Mouse (Mus musculus) adrenal gland, adult 8-10 months (tissue): ENCODE data around the gene Cst8. TPM values are rescaled to one million over a fixed set of nuclear protein-coding genes. Genes with fewer than 3 reads are reported as not detected.
"Not testable (repeated sequence)": the region's sequence is repeated elsewhere in the genome, so short reads cannot be mapped to it uniquely, and the experiment has no call there.

Source experiments
- DNase-seq: peaks from one replicate; pipeline ENCODE4 v3.0.0; 2022
- total RNA-seq, 4 experiments: library from RNA; stranded (reverse); gene quantifications; 2 replicates each; pipeline ENCODE4 v1.2.4; 2022

The Cst8 gene
- 10 to 100 TPM in 2 of 4 experiments, 1 to 10 TPM in 2; 3.0 to 76.8 (median 23.1) TPM for total RNA-seq

GRCm38 (mm10) chr2:148798485-148798884 is at the start of gene Cst8:
TSS of gene Cst8 (plus strand) at chr2:148798785.
- DNase-seq: peak; percentile 17

- no peak for DNase-seq
These were observed 48.5 kb upstream of the Cst8 start, which contains the start of gene Cstl1 for GRCm38 (mm10) chr2:148750058-148750457. TSS of gene Cstl1 (plus strand) at chr2:148750358.

DNA sequence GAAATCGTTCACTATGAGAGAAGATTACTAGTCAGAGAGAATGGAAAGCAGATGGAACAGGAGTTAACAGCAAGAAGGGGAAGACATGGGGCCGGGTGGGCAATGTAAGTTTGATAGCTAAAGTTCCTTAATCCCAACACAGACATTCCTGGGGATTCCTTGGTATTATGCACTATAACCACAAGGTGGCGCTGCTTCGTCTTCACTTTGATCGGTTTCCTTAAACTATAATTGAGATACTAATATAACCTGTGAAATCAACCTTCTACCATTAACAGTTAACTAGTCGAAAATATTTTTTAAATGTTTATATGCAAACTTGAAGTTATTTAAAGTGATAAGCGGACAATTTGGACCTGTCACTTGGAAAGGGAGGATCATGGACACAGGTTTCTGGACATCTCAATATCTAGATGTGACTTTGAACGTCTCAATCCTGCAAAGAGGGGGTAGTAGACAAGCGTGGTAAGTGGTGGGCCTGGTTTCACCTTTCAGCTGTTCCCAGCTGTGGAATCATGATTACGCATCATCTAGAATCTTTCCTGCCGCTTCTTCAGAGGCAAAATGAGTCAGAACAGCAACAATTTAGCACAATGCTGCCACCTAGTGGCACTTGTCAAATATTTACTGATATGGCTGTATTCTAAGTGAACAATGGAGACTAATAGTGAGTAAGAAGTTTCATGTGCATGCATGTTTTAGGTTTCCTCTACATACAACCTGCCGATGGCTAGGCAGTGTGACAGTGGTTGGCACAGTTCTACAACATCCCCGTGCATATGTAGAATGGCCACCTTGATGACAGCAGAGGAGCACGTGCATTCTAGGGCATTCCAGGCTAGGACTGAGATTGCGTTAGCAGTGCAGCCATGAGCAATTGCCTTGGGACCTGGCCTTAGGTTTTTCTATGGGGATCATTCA is 46.4 kb upstream of the Cst8 start:
- DNase-seq: peak; percentile 50

DNA sequence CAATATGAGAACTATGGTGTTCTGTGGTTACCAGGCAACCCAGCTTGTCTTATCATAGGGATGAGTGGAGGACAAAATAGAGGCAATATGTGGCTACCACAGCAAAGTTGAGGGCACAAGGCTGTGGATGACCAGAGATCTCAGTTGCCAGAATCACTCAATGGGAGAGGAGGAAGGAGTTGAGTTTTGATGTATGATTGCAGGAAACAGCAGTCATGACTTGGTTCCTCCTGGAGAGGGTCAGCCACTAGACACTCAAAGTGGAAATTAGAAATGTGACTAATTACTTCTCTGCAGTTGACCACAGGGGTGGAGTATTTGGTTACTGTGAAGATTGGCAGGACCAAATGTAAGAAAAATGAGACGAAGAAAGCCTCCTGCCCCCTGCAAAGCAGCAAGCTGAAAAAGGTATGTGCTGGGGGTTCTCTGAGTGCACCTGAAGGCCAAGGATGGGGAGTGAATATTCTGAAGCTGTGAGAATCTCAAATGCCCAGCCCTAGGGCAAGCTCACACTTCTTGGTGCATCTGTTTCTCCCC is 44.2 kb upstream of the Cst8 start:
- DNase-seq: no peak

DNA sequence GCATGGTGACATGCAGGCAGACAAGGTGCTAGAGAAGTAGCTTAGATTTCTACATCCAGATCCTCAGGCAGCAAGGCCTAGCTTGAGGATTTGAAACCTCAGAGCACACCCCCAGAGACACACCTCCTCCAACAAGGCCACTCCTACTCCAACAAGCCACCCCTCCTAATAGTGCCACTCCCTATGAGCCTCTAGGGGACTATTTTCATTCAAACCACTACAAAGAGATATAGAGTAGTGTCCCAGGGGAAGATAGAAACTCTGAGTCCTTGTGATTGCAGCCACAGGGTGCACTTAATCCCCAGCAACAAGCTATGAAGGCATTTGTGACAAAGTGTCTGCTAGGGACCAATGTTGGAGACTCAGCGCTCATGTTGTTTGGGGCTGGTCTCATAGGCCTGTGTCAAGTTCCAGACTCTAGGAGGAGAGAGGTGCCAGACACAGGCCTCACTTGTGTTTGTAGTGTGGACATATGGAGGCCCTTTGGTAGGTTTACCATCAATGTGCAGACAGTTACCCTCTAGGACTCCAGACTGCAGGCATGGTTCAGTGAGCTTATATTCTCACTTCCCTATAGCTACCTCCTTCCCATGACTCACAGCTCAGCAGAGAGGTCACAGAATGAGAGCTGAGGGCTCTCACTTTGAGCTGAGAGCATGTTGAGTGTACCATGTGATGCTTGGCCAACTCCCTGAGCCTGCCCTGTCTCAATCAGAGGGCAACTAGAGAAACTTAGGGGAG is 34.8 kb upstream of the Cst8 start:
- no peak for DNase-seq

- DNase-seq: not testable (repeated sequence)
These were observed 27.2 kb upstream of the Cst8 start, which contains the start of gene Cst11 for GRCm38 (mm10) chr2:148771397-148771796. TSS of gene Cst11 (minus strand) at chr2:148771497.

DNA sequence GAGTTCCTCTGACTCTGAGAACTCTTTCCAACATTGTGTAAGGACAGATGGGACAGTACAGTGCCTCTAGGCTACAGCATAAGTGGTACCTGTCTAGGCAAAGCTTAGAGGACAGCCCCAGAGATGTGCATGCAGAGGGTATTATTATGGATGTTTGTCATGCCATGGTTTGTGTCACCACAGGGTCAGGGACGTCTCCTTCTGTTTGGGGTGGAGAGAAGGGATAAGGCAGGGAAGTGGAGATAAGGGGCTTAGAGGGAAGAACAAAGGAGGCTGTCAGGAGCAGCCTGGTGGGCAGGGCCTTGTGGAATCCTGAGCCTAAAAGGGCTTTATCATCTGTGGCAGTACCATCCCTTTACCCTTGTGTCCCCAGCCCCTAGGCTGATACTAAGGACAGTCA is 16.9 kb upstream of the Cst8 start, which contains the start of gene 8030411F24Rik:
Gene 8030411F24Rik, plus strand, starts transcription at position 301 of the 400 bp plus-strand sequence.
- no peak for DNase-seq

GRCm38 (mm10) chr2:148789142-148789541 is 9.4 kb upstream of the Cst8 start, which contains the start of gene Cst12:
TSS of gene Cst12 (plus strand) at chr2:148789361.
- no peak for DNase-seq

DNA sequence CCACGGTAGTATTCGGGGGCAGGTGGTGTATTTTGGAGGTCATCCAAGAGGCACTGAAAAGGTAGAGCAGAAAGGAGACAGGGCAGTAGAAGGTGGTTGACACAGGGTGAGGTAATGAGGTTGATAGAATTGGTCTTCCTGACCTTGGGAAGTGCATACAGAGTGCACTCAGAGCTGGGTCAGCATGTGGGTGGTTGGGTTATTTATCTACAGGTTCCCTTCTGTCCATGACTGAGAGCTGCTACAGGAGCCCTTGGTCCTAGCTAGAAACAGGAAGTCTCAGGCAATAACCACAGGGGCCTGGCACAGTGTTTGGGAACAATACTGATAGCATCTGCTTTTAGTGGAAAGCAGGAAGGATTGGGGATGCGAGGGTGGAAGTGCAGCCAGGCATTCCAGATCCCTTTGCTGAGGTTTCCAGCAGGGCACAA is 2.9 kb downstream of the Cst8 start:
- DNase-seq: no peak

DNA sequence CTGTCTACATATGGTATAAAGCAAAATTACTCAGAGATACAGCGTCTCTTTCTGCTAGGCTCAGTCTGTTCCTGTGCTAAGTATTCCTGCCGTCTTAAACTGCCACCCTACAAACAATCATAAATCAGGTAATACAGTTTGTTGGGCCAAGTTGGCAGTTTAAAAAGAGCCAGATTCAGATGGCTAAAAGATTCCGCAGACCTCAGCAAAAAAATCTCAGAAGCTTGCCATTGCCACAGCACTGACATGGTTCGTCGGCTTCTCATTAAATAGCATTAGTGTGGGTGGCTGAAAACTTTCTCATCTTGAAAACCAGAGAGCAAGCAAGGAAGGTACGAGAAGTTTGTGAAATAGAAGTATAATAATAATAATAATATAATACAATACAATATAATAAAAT is 8.1 kb downstream of the Cst8 start:
- DNase-seq: no peak

DNA sequence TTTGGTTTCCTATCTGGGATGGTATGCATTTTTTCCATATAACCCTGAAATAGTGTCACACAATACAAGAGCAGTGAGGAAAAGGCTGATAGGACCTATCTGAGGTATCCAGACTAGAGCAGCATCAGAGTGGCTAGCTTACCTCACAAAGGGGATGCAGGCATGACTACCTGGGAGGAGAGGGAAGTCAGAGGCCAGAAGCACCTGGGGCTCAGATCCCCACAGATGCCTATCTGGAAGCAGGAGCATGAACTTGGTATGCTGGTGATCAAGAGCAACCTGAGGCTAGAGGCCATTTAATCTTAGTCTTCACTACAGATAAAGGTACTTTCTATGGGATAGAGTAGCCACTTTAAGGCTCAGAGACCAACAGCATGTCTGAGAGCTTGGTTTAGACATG is 21.3 kb downstream of the Cst8 start, which contains the start of gene Cst13:
Gene Cst13, plus strand, starts transcription at position 173 of the 400 bp plus-strand sequence.
- DNase-seq: no peak

DNA sequence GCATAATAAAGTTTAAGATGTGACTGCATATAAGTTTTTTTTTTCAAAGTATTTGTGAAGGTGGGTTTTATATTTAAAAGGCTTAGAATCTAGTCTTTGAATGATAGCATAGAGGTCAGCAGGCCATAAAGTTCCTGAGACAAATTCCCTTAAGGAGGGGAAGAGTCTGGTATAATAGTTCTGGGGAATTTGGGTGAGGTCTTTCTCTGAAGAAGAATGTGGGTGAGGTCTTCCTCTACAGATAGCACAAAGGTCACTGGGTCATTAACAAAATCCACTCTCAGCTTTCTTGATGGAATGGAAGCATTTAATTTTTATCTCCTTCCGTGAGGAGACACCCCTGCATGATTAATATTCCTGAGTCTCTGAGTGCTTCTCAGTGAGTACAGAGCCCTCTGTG is 27.4 kb downstream of the Cst8 start:
- DNase-seq: no peak

DNA sequence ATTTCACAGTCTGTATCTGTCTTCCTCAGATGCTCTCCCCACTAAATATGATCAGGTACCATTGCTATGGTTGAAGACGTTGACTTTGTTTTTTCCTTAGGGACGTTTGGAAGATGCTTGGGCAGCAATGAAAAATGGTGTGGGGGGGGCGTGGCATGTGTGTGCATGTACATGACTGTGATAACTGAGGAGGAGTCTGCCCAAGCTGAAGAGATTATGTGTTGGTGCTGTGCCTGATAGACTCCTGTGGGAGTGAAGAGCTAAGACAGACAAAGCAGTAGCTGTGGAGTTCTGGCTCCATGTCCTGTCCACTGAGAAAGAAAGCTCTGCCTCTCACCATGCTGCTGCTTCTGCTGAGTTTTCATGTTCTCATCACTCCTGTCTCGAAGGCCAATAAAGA is 36.3 kb downstream of the Cst8 start, which contains the start of gene Cst9:
Gene Cst9, plus strand, starts transcription at position 236 of the 400 bp plus-strand sequence.
- DNase-seq: no peak

DNA sequence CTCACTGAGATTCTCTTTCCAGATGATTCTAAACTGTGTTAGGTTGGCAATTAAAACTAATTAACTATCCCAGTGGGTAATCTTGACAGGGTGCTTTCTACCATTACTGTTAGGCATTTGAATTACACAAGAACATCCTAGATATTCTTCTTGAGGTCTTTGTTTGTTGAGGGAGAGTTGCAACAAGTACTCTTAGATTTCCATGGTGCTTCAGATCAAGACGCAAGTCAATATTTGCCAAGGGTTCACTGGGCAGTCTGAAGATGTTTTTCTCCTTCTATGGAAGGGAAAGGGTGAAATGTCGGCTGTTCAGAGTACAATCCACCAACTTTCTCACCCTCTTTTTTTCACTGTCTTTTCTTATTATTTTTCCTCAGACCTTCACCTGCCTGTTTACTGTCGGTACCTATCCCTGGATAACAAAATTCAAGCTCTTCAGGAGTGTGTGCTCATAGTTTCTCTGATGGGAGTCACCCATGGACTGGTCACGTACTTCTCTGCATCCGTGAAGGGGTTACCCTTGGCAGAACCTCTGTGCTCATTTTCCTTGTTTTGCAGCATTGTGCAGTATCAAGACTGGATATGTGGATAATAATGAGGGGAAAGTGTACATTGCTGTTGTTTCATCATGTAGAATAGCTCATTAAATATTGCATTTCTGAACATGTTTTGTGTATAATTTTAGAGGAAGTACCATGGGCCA is 39.6 kb downstream of the Cst8 start:
- no peak for DNase-seq

GRCm38 (mm10) chr2:148839224-148839623 is 40.6 kb downstream of the Cst8 start:
- DNase-seq: no peak

DNA sequence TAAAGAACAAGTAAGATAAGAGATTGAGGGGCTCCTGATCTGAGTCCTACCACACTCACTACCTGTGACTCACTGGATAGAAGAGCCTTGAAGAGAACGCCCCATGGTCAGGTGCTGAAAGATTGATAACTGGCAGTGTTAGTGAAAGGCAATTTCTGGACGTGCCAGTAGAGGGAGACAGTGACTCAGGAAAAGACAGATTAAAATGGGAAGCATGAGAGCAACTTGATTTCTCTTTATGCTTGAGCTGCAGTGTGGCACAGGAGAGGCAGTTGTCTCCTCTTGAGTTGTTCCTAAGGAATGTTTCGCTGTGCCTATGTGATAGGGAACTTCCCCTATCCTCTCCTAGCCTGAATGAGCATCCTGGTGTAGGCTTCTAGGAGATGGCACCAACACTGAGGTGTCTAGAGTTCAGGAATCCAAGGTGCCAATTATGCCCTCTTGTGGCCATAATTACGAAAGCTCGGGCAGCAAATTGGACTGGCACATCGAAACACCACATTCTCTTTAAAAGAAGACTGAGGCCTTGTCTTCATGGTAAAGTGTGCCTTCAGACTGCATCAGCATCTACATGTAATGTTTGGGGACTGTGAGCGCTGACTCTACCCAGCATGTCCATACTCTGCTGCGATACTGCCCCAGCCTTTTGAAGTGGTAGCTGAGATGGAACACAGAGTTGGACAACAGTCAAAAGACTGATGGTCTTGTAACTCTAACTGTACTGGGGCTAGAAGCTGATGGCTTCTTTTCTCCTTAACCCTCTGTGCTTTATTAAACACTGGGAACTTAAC is 52.7 kb downstream of the Cst8 start:
- peak; percentile 71 for DNase-seq

Other genes with a start within 250 kb of the Cst8 start
- 10 to 100 TPM; 17.4 to 22.0 (median 18.0) TPM for gene Nxt1, start 126.2 kb upstream of the Cst8 start, total RNA-seq
- 10 to 100 TPM; 27.1 to 53.7 (median 40.1) TPM for gene Gzf1, start 117.8 kb upstream of the Cst8 start, total RNA-seq
- gene Napb, start 66.3 kb upstream of the Cst8 start, total RNA-seq: 10 to 100 TPM in 2 of 4 experiments, 1 to 10 TPM in 2; 5.5 to 13.9 (median 8.1) TPM
- 1 to 10 TPM in 1 of 4 experiments, under 1 TPM in 2, not detected in 1; 0.45 to 1.5 (median 0.97) TPM for gene Cstl1, start 48.4 kb upstream of the Cst8 start, total RNA-seq
- not detected for gene Cst11, start 27.3 kb upstream of the Cst8 start, total RNA-seq
- gene 8030411F24Rik, start 16.8 kb upstream of the Cst8 start, total RNA-seq: not detected
- gene Cst12, start 9.4 kb upstream of the Cst8 start, total RNA-seq: not detected
- under 1 TPM in 1 of 4 experiments, not detected in 3; 0.32 TPM for gene Cst13, start 21.3 kb downstream of the Cst8 start, total RNA-seq
- gene Cst9, start 36.4 kb downstream of the Cst8 start, total RNA-seq: not detected
- not detected for gene 9230104L09Rik, start 66.3 kb downstream of the Cst8 start, total RNA-seq
- gene Cst3, start 76.9 kb downstream of the Cst8 start, total RNA-seq: 1,000 to 10,000 TPM in 1 of 4 experiments, 100 to 1,000 TPM in 3; 786 to 1,002 (median 918) TPM
- not detected for gene Gm1330, start 204.5 kb downstream of the Cst8 start, total RNA-seq
- not detected for gene Gm10750, start 218.5 kb downstream of the Cst8 start, total RNA-seq